Mouse (Mus musculus) cortical plate, adult 2 months (tissue): ENCODE measurements around the gene Smg5. TPM values are rescaled to one million over a fixed set of nuclear protein-coding genes. Genes with fewer than 3 reads are reported as not detected.

Source experiments
- H3K27ac ChIP-seq: fragments of 200-500 bp; 2 replicates; pipeline ENCODE4 v1.5.1; 2012; ENCODE audit warnings: low read length, control low read depth, inconsistent platforms; ENCODE audit not compliant: insufficient read depth
- H3K4me1 ChIP-seq: fragments of 200-500 bp; 2 replicates; pipeline ENCODE4 v1.6.1; 2011; ENCODE audit warnings: low read length; ENCODE audit not compliant: control insufficient read depth, insufficient read depth
- H3K4me3 ChIP-seq: fragments of 200-500 bp; 2 replicates; pipeline ENCODE4 v1.5.1; 2011; ENCODE audit warnings: mild to moderate bottlenecking, low read length, control low read depth; ENCODE audit not compliant: insufficient read depth
- CTCF ChIP-seq: fragments of 200-500 bp; IDR thresholded peaks from 2 replicates; pipeline ENCODE4 v1.5.1; 2011; ENCODE audit warnings: mild to moderate bottlenecking, control low read depth, low read length; ENCODE audit not compliant: insufficient read depth; ENCODE audit errors: extremely low read depth
- POLR2A ChIP-seq: fragments of 200-500 bp; IDR thresholded peaks from 2 replicates; pipeline ENCODE4 v1.6.1; 2011; ENCODE audit warnings: mild to moderate bottlenecking, low read length, control low read depth; ENCODE audit not compliant: insufficient read depth; ENCODE audit errors: extremely low read depth
- polyA plus RNA-seq: library from polyadenylated mRNA; depleted of rRNA; stranded (reverse); fragments of >200 nt; gene quantifications from 2 replicates; pipeline ENCODE4 v1.2.3, GENCODE M21; 2012

The Smg5 gene
- polyA plus RNA-seq, 1 experiment, result 84.4 TPM

DNA sequence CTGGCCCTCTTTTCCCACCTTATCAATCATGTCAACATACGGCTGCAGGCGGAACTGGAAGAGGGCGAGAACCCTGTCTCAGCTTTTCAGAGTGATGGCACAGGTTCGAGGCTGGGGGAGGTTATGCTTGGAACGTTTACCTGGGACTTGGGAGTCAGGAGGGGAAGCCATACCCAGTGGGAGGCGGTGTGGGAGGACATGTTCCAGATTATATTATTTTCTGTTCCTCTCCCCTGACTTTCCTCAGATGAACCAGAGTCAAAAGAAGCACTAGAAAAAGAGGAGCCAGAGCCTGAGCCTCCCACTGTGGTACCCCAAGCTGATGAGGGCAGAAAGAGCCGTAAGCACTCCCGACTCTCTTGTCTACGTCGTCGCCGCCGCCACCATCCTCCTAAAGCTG lies 14.7 kb downstream of the Smg5 start:
- Histone ChIP-seq H3K27ac (no peak overlapping the region), H3K4me1 (no peaks in the 10 kb centered on the region), H3K4me3 (no peak overlapping the region)
- TF ChIP-seq CTCF (no peak), POLR2A (no peak)

DNA sequence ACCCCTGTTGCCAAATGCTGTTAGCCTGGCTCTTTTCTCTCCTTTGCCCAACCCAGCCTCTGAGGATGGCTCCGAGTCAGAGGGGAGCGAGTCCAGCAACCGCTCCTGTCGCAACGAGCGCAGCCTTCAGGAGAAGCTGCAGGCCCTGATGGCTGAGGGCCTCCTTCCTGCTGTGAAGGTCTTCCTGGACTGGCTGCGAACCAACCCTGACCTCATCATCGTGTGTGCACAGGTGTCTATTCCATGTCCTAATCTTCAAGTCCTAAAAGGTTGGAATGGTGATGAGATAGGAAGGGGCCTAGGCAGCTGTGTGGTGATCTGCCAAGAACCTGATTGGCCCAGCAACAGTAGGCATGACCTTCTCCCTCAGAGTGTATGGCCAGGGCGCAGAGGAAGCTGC lies 16.8 kb downstream of the Smg5 start:
- H3K4me1 ChIP-seq, result no peaks in the 10 kb centered on the region; the same call in 1 of the 2 replicates
- H3K4me3 ChIP-seq, result no peak overlapping the region
- TF ChIP-seq CTCF (no peak), POLR2A (no peak)
- H3K27ac ChIP-seq, result no peak overlapping the region

DNA sequence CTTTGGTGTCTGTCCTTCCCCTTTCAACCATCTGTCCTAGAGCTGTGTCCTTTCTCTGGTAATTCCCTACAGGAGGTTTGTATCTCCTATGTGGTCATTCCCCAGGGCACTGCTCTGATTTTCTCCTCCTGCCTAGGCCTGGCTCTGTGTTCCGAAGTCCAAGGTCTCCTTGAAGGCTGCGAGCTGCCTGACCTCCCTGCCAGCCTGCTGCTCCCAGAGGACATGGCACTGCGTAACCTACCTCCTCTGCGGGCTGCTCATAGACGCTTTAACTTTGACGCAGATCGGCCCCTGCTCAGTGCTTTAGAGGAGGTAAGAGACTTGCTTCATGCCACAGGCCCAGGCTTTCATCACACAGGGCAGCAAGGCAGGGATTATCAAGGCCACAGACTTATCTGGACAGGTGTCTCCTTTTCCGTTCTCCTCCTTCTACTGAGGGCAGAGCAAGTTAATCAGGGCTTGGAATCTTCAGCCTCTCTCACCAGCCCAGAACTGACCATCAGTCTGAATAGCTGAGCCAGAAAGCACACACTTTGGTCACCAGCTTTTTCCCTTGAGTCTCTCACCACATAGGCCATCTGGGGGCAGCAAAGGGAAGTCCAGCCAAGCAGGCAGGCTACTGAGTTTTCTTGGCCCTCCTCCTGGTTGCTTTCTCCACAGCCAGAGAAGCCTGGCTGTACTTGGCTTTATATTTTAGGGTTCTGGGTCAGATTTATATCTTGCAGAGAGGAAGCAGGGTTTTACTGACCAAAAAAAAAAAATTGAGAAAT lies 18.5 kb downstream of the Smg5 start:
- Histone ChIP-seq H3K4me1 (no peaks in the 10 kb centered on the region; the same call in 1 of the 2 replicates), H3K27ac (no peak overlapping the region), H3K4me3 (no peak overlapping the region)
- TF ChIP-seq CTCF, result 0 out of 2 replicates have a peak, but pooled peaks have one; percentile 30
- TF ChIP-seq POLR2A, result no peak

DNA sequence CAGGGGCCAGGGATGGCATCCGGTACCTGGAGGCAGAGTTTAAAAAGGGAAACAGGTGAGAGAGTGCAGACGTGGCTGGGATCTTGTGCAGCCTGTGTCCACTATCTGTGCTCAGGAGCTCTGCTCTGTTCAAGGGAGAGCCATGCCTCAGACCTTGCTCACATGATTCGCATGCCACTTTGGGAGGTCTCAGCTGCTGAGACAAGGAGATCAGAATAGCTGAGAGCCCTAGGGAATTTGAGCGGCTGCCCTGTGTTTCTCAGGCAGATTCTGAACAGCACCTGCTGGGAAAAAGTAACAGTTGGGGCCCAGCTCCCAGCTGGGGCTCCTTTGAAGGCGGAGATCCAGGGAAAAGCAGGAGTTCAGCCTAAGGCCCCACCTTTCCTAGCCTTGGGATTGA lies 23.5 kb downstream of the Smg5 start:
- H3K27ac ChIP-seq, result peak overlapping the region; percentile 32; the same call in 1 of the 2 replicates
- no peak overlapping the region for H3K4me3 ChIP-seq
- H3K4me1 ChIP-seq, result no peaks in the 10 kb centered on the region; the same call in 1 of the 2 replicates
- TF ChIP-seq CTCF, result no peak
- TF ChIP-seq POLR2A, result no peak

DNA sequence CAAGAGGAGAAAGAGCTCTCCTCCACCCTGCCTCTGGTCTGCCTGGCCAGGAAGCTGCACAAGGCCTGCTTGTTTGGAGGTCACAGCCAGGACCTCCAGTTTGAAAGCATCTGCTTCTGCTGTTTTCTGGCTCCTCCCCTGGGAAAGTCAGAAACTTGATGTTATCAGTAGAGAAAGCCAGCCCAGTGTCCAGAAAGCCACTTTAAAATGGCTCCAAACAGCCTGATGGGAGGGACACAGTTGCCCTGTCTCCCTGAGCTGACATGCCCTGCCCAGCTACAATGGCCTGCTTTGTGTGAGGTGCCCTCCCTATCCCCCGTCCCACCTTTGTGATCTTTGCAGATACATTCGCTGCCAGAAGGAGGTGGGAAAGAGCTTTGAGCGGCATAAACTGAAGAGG lies 23.9 kb downstream of the Smg5 start:
- peak overlapping the region; percentile 32; the same call in 1 of the 2 replicates for H3K27ac ChIP-seq
- H3K4me3 ChIP-seq, result no peak overlapping the region
- H3K4me1 ChIP-seq, result no peaks in the 10 kb centered on the region; the same call in 1 of the 2 replicates
- TF ChIP-seq POLR2A (no peak), CTCF (no peak)

DNA sequence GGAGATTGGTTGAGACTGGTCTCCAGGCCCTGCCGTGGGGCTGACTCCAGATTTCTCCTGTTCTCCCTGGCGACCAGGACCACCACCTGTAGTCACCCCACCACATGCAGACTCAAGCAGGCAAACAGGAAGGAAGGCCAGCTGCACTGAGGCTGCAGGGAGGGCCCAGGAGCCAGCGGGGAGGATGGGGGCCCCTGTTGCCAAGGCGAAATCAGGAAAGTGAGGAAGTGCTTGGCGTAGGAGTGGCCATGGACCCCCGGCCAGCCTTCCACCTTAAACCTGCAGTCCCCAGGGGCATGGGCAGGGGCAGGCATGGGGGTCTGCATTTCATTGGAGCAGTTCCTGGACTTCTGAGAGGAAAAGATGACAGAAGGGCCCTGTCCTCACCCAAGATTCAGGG lies 25.0 kb downstream of the Smg5 start:
- TF ChIP-seq CTCF (no peak), POLR2A (no peak)
- no peak overlapping the region for H3K27ac ChIP-seq
- H3K4me3 ChIP-seq, result no peak overlapping the region
- peaks cover 2% of the 10 kb centered on the region; the same call in 1 of the 2 replicates for H3K4me1 ChIP-seq

DNA sequence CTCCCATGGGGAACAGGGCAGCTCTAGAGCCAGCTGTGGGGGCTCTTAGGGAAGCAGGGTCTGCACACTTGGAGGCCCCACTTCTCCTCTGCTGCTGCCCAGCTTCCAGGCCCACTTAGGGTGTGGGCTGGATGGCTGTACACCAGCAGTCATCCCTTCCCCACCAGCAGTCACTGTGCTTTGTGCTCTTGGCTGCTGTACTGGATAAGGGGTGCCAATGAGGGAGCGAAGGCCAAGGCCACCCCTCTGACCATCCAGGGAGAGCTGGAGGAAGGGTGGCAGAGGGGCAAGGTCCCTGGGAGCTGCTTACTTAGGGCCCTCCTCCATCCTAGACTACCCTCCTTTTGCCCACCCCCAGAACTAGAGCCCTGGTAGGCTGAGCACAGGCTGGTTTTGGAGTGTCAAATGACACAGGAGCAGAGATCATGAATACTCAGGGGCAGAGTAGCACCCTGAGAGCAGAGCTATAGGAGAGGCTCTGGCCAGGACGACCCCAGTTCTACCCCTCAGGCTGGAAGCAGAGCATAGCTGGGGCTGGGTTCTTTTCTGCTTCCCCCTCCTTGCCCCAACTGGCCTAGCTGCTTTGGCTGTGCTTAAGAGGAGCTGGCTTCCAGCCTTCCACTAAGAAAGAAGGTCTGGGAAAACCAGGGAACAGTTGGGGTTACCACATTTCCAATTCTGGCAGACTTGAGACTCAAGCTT lies 25.7 kb downstream of the Smg5 start:
- peaks cover 2% of the 10 kb centered on the region; the same call in 1 of the 2 replicates for H3K4me1 ChIP-seq
- H3K4me3 ChIP-seq, result no peak overlapping the region
- H3K27ac ChIP-seq, result peak overlapping the region; percentile 76
- TF ChIP-seq CTCF (no peak), POLR2A (no peak)

DNA sequence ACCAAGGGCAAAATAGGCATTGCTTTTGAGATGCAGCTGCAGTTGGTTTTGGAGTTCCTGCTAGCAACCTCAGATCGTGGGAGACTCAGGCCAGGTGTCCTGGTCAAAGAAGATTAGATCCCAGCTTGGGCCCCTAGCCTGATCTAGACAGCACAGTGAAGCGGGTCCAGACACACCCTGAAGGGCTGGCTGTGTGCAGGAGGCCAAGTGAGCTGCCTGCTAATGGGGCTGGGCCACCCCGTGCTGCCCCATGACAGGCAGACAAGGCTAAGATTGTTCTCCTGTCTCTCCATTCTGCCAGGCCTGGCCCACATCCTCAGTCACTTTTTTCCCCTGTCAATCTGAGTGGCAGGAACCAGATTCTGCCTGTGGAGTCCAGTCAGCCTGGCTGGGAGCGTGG lies 27.6 kb downstream of the Smg5 start:
- Histone ChIP-seq H3K27ac (peak overlapping the region; percentile 53), H3K4me1 (peaks cover 2% of the 10 kb centered on the region; the same call in 1 of the 2 replicates), H3K4me3 (no peak overlapping the region)
- TF ChIP-seq CTCF (no peak), POLR2A (no peak)

DNA sequence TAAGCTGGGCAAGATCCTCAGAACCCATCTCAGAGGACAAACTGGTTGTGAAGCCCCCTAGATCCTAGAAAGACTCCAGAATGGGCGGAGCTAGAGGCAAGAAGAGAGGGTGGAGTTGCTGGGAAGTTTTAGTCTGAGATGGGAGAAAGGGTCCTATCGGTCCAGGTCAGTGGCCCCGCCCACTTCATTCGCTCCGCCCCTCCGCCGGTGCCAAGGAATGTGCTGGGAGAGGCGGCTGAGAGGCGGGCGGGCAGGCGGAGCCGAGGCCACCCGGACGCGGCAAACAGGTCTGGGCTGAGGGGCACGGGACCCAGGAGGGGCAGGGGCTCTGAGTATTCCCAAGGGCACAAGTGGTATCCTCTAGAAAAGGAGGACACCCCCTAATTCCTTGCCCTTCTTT lies 28.3 kb downstream of the Smg5 start, which contains the start of gene Paqr6:
TSS of gene Paqr6 (plus strand) at position 248 of the 400 bp plus-strand sequence.
- no peak within 1 kb of the TSS for H3K4me3 ChIP-seq
- peaks cover 2% of the 10 kb centered on the region; the same call in 1 of the 2 replicates for H3K4me1 ChIP-seq
- no peak for TF ChIP-seq POLR2A
- no peak for TF ChIP-seq CTCF
- H3K27ac ChIP-seq, result peak within 1 kb of the TSS; percentile 53
